Mouse (Mus musculus) heart, postnatal 0 days (tissue): ENCODE measurements around the gene Nupl2.

Experiments used
- CTCF ChIP-seq: IDR thresholded peaks from 2 replicates; pipeline ENCODE4 v1.5.1; 2016; ENCODE audit warnings: antibody characterized with exemption, control low read depth, low read depth
- EP300 ChIP-seq: IDR thresholded peaks from 2 replicates; pipeline ENCODE4 v1.6.1; 2016; ENCODE audit warnings: antibody characterized with exemption, low read depth

- TF ChIP-seq CTCF (no peak), EP300 (no peak)
These were observed 16.9 kb downstream of the Nupl2 start for GRCm38 (mm10) chr5:24181514-24182295.
